Mouse (Mus musculus): ENCODE data around the gene Zdhhc17. TPM values are rescaled to one million over a fixed set of nuclear protein-coding genes. Genes with fewer than 3 reads are reported as not detected.

The Zdhhc17 gene
- polyA plus RNA-seq, 1 experiment from 2014 or later: 15.1 TPM

DNA sequence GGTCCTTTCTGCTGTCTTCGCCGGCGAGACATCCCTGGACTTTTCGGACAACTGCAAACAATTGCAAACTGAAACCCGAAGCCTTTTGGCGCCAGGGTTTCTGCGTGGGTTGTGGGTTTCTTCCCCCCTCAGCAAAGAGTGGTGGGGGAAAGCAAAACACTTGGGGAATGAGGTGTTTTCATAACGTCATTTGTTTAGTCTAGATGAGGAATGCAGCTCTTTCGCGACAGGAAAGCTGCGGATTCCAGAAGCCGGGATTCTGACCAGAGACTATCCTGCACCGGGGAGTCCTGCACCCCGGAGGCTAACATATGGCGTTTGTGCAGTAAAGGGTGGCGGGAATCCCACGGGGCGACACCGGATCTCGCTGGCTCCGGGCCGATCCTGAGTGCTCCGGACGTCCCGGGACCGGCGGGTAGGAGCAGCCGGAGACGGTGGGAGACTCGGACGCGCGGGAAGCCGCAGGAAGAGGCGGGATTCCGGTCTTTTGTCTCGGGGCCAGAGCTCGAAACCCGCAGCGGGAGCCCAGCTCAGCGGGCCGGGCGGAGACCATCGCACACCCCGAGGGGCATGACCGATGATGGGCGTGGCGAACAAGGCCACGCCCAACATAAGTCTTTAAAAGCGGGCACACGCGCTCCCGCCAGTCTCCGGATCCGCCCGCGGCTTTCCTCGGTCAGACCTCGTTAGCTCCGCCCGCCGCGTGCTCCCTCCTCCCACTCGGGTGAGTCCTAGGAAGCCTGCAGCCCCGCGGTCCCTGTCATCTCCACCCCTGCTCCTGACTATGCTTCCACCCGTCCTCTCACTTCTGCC lies 90.2 kb downstream of the Zdhhc17 start, which contains the start of gene Csrp2:
Gene Csrp2 (plus strand): TSS at position 259 of the 813 bp plus-strand sequence.
- 0 out of 2 replicates have a peak, but pooled peaks cover 3% of the 10 kb centered on the region for H3K9me3 ChIP-seq (replicated peaks)
- peak within 1 kb of the TSS; percentile 83 for H3K4me2 ChIP-seq
- peak within 1 kb of the TSS; percentile 91 for H3K9ac ChIP-seq
- H3K27ac ChIP-seq: peak within 1 kb of the TSS; percentile 99
- H3K36me3 ChIP-seq: no peaks in the 10 kb centered on the region
- peaks cover 43% of the 10 kb centered on the region for H3K4me1 ChIP-seq (replicated peaks)
- peak within 1 kb of the TSS; percentile 90 for H3K4me3 ChIP-seq
- WGBS: under 1% methylated on average over 67 of the region's 67 CpGs
- no peaks in the 10 kb centered on the region for H3K27me3 ChIP-seq
- ATAC-seq (replicated peaks; ENCODE audit: insufficient number of reproducible peaks, insufficient read depth, low FRiP score, low read depth): peak; percentile 93

DNA sequence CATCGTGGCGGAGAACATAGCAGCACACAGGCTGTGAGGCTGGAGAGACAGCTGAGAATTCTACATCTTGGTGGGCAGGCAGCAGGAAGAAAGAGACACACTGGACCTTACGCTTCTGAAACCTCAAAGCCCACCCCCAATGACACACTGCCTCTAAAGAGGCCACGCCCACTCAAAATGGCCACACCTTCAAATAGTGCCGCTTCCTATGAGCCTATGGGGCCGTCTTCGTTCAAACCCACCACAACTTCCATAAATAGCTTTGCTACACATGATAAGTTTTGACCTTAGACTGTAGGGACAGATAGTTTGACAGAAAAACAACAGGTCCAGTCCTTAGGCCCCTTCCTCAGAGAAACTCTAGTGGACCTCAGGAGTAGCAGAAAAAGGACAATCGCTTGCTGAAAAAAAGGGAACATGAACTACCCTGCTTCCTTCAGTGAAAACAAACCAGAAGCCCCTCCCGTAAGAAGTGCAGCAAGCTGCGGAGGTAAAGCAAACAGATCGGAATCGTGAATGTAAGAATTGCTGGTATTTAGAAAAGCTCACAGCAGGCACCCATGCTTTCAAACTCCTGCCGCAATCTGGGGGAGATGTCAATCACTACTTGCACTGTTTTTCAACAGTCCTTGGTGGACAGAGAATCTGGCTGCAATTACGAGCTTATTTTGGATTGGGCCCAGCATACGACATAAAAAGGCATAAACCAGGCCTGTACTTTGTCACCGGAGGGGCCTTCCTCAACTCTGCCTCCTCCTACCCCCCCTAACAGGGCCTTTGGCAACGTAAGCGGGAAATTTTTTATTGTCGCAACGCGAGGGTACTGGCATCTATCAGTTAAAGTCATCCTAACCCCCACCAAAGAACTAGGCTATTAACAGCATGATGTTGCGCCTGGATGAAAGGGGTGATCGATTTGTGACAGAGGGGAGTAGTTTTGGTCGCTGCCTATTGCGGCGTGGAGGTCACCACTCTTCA lies 91.2 kb downstream of the Zdhhc17 start:
- Histone ChIP-seq H3K9ac (peak overlapping the region; percentile 91), H3K36me3 (no peaks in the 10 kb centered on the region), H3K27me3 (no peaks in the 10 kb centered on the region), H3K9me3 (replicated peaks) (0 out of 2 replicates have a peak, but pooled peaks cover 3% of the 10 kb centered on the region), H3K4me1 (replicated peaks) (peaks cover 34% of the 10 kb centered on the region), H3K4me2 (peak overlapping the region; percentile 83), H3K27ac (peak overlapping the region; percentile 99), H3K4me3 (peak overlapping the region; percentile 90)
- peak; percentile 23; the same call in 1 of the 2 replicates for ATAC-seq (replicated peaks; ENCODE audit: insufficient number of reproducible peaks, insufficient read depth, low FRiP score, low read depth)
- 13% methylated on average over 26 of the region's 26 CpGs for WGBS

DNA sequence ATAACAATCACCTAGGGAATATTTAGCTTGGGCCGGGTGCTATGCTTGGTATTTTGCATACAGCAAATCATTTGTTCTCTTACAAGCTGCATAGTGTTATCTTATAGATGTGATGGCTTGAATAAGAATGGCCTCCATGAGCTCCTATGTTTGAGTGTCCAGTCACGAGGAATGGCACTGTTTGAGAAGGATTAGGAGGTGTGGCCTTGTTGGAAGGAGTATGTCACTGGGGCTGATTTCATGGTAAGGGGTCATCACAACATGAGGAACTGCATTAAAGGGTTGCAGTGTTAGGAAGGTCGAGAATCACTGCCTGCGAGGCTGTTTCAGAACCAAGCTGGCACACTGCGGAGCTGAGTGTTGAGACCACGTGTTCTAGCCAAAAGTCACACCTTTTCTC lies 92.4 kb downstream of the Zdhhc17 start:
- 95% methylated on average over 6 of the region's 6 CpGs for WGBS

DNA sequence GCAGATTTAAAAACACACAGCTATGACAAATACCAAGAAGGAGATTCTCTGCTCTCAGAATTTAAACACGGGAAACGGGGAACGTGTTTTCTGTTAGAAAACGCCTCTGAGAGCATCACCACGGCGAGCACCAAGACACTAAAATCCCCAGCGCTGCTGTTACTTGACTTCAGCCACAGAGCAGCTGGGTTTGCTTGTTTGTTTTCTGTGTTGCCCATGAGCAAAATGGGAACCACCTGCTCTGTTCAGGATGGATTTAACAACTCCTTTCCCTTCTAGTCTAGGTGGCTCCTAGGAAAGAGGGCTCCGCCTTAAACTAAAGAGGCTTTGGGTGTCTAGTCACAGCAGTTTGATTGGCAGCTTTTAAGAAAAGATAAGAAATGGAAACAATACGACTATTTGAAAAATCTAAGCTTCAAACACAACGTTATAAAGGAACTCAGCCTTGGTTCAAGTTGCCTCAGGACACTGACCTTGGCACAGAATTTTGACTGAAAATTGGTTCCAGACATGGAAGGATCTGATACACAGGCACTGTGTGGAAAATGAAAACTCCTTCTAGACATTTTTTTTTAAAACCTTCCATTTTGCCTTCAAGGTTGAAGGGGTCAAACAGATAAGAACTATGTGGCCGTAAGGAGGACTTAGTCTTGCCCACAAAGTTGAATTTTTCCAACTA lies 93.1 kb downstream of the Zdhhc17 start:
- Histone ChIP-seq H3K36me3 (no peaks in the 10 kb centered on the region), H3K9me3 (replicated peaks) (0 out of 2 replicates have a peak, but pooled peaks cover 3% of the 10 kb centered on the region), H3K4me1 (replicated peaks) (peaks cover 17% of the 10 kb centered on the region), H3K27ac (no peak overlapping the region), H3K4me3 (no peak overlapping the region), H3K9ac (no peak overlapping the region), H3K4me2 (no peak overlapping the region), H3K27me3 (no peaks in the 10 kb centered on the region)
- 68% methylated on average over 11 of the region's 11 CpGs for WGBS
- ATAC-seq (replicated peaks; ENCODE audit: insufficient number of reproducible peaks, insufficient read depth, low FRiP score, low read depth): no peak

More for the DNA sequence above, 92.4 kb downstream of the Zdhhc17 start:
- Histone ChIP-seq H3K4me2 (no peak overlapping the region), H3K27ac (no peak overlapping the region), H3K9ac (no peak overlapping the region), H3K9me3 (replicated peaks) (0 out of 2 replicates have a peak, but pooled peaks cover 3% of the 10 kb centered on the region), H3K4me1 (replicated peaks) (peaks cover 24% of the 10 kb centered on the region), H3K36me3 (no peaks in the 10 kb centered on the region), H3K27me3 (no peaks in the 10 kb centered on the region), H3K4me3 (no peak overlapping the region)
- no peak for ATAC-seq (replicated peaks; ENCODE audit: insufficient number of reproducible peaks, insufficient read depth, low FRiP score, low read depth)

DNA sequence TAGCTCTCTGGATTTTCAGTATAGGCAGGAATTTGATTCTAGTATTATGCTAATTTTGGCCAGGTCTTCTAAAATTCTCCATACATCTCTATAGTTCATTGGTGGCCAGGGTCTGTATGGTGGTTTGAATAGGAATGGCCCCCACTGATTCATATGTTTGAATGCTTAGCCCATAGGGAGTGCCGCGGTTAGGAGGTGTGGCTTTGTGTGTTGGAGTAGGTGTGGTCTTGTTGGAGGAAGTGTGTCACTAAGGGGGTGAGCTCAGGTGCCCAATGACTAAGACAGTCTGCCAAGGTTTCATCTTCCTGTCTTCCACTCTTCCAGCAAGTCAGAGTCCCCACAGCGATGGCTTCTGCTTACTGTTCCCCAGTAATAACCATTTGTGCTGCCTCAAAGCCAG lies 106.1 kb downstream of the Zdhhc17 start:
- no peak overlapping the region for H3K27ac ChIP-seq
- 92% methylated on average over 3 of the region's 3 CpGs for WGBS
- no peaks in the 10 kb centered on the region for H3K9me3 ChIP-seq (replicated peaks)
- H3K27me3 ChIP-seq: no peaks in the 10 kb centered on the region
- no peaks in the 10 kb centered on the region for H3K36me3 ChIP-seq
- H3K4me3 ChIP-seq: no peak overlapping the region
- H3K9ac ChIP-seq: no peak overlapping the region
- H3K4me2 ChIP-seq: no peak overlapping the region
- no peak for ATAC-seq (replicated peaks; ENCODE audit: insufficient number of reproducible peaks, insufficient read depth, low FRiP score, low read depth)
- no peaks in the 10 kb centered on the region for H3K4me1 ChIP-seq (replicated peaks)

DNA sequence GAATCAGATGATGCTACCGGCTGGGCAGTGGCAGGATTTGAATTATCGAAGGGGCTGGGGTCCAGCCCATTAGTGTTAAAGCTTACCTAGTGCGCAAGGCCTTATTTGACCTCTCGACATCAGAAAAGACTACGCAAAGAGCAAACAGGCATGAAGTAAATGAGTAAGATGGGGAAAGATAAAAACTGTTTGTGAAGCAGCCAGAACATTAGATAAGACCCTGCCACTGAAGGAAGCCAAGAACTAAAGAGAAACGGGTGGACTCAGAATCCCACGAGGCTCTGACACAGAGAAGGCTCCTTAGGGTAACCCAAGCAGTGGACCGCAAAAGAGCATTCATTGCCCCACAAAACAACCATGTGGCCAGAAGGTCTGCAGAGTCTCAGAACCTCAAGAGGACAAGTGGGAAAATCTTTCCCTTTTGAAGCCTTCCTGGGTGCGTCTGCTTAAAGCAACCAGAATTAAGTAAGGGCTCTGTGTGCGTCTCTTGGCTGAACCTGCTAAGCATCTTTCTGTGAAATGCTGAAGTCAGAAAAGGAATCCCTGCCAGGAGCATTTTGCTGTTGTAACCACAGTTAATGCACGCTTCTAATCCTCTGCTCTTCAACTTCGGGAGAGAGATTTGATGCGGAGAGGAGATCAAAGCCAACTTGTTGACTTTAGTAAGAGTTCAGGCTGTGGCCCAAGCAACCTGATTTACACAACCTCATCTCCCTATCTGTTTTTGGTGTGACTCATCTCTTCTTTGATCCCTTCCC lies 110.0 kb downstream of the Zdhhc17 start:
- ATAC-seq (replicated peaks; ENCODE audit: insufficient number of reproducible peaks, insufficient read depth, low FRiP score, low read depth): no peak
- H3K4me1 ChIP-seq (replicated peaks): no peaks in the 10 kb centered on the region
- no peak overlapping the region for H3K27ac ChIP-seq
- H3K4me2 ChIP-seq: no peak overlapping the region
- no peaks in the 10 kb centered on the region for H3K36me3 ChIP-seq
- no peaks in the 10 kb centered on the region for H3K9me3 ChIP-seq (replicated peaks)
- H3K27me3 ChIP-seq: no peaks in the 10 kb centered on the region
- WGBS: 44% methylated on average over 13 of the region's 13 CpGs
- H3K9ac ChIP-seq: no peak overlapping the region
- H3K4me3 ChIP-seq: no peak overlapping the region

Other genes with a start within 250 kb of the Zdhhc17 start
- gene Csrp2, start 90.4 kb downstream of the Zdhhc17 start, polyA plus RNA-seq (2015; fragmentation: Nextera tagmentation; extraction: Ambion mirVana): 386 and 434 TPM in 2 replicates
- gene Osbpl8, start 154.6 kb upstream of the Zdhhc17 start, polyA plus RNA-seq (2015; fragmentation: Nextera tagmentation; extraction: Ambion mirVana): 26.9 and 32.8 TPM in 2 replicates